Mouse (Mus musculus): ENCODE results near the gene Gm10271. TPM values are rescaled to one million over a fixed set of nuclear protein-coding genes. Genes with fewer than 3 reads are reported as not detected.

The Gm10271 gene
- not detected in 2 replicates for polyA plus RNA-seq (2012; rRNA removed)

DNA sequence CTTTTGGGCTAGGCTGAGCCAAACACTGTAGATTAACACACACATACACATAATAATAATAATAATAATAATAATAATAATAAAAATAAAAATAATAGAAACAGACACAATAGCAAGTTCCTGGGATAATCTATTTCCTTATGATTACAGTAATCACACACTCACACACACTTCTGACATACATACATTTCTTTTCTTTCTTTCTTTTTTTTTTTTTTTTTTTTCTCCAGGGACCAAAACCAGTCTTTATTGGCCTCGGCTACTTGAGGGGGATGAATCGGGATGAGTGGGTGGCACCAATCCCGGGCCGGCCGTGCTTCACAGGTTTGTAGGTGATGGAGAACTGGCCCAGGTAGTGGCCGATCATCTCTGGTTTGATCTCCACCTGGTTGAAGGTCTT, at the start of gene Gm10271:
Gene Gm10271, minus strand, starts transcription at position 101 of the 400 bp plus-strand sequence.

DNA sequence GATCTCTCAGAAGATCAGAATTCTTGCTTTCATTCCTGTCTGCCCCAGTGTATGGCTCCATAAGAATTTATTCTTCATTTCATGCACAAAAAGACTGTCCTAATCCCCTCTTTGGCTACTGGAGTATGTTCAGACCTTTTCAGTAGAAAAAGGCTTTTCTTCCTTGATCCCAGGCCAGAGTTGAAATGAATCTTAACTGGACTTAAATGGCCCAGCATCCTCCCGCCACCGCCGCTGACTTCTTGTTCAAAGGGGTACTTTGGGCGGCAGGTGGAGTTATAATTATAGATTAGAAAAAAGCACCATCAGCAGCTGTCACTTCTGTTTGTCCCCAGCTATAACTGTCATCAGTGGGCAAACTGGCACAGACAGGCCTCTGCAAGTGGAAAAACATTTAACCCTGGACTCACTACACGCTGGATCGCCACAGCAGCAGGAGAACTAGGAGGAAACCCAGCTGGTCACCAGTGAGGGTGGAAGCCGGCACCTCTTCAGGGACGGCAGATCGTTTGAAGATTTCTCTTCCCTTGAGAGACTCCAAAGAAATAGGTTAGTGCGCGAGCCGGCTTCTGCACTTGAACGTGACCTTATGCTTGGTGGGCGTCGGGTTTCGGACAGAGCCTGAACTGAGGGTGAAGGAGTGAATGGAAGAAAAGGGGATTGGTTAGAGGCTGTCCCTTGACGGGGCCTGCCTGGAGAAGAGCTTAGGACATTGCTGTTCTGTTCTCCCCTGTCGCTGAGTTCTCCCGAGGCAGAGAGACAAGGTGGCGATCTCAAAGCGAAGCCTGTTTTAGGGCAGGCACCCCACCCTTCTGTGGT, 14.1 kb upstream of the Gm10271 start, which contains the start of gene Best3:
Gene Best3, plus strand, starts transcription at position 51 of the 819 bp plus-strand sequence.

DNA sequence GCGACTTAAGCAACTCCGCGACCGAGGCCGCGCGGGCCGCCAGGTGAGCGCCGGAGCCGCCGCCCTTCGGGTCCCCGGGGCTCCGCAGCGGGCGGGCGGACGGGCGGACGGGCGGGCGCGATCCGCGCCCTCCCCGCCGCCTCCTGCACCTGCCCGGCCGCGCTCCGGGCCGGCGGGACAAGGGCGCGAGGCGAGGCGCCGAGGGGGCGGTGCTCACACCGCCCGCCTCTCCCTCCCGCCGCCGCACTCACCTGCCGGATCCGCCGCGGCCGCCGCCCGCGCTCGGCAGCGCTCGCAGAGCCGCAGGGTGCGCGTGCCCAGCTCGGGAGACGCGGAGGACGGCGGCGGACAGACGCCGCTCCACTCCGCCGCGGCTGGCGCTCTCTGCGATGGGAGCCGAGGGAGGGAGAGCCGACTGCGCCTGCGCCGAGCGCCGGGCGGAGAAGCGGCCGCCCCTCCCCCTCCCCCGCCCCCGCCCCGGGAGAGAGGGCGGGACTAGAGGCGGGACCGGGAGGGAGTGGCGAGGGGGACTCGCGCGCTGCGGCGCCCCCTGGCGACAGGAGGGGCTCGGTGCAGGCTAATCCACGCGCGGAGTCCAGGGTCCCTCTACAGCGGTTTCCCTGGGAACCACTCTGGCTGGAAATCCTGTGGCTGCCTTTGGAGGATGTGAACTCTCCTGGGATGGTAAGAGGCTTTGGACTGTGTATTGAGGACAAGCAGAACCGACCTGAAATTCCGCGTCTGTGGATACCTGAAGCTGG, 22.2 kb downstream of the Gm10271 start, which contains the start of gene Rab3ip:
Gene Rab3ip, minus strand, starts transcription at position 761 of the 761 bp plus-strand sequence.

Other genes starting within 250 kb of the Gm10271 start
- 0.08 TPM in 2 replicates for gene Myrfl, start 75.7 kb downstream of the Gm10271 start, polyA plus RNA-seq (2012; rRNA removed)
- 35.7 and 39.8 TPM in 2 replicates for gene Rab3ip, start 21.8 kb downstream of the Gm10271 start, polyA plus RNA-seq (2012; rRNA removed)
- gene Best3, start 13.7 kb upstream of the Gm10271 start, polyA plus RNA-seq (2012; rRNA removed): 0.05 and 0.24 TPM in 2 replicates
- 0.06 TPM in 1 of 2 replicates, not detected in the other for gene Lrrc10, start 72.7 kb upstream of the Gm10271 start, polyA plus RNA-seq (2012; rRNA removed)
- 260 and 261 TPM in 2 replicates for gene Cct2, start 91.2 kb upstream of the Gm10271 start, polyA plus RNA-seq (2012; rRNA removed)
- 31.0 and 31.2 TPM in 2 replicates for gene Frs2, start 175.9 kb upstream of the Gm10271 start, polyA plus RNA-seq (2012; rRNA removed)

Measured in central nervous system, embryonic 18 days (tissue).